Mouse (Mus musculus) heart, embryonic 10.5 days (tissue): ENCODE measurements at regions not wholly inside any gene's neighbourhood (a gene's known extent, or its start where the extent isn't known, plus 50 kb on each side); places are given as distances from the start of the nearest gene placed in this dataset.
A peak's percentile ranks its signal among the peaks of the same experiment; 100 is the strongest.

Experiments
- DNase-seq: peaks from one replicate; pipeline ENCODE4 v3.0.0-alpha.2; 2017; ENCODE audit warnings: low spot score
- H3K27ac ChIP-seq: fragments of 300-500 bp; sonication (generic); 2 replicates; pipeline ENCODE4 v1.5.1; 2016; ENCODE audit warnings: mild to moderate bottlenecking
- H3K27me3 ChIP-seq: fragments of 300-500 bp; sonication (generic); 2 replicates; pipeline ENCODE4 v1.6.1; 2016; ENCODE audit warnings: mild to moderate bottlenecking; ENCODE audit not compliant: poor library complexity, insufficient read depth, severe bottlenecking
- H3K36me3 ChIP-seq: fragments of 300-500 bp; sonication (generic); 2 replicates; pipeline ENCODE4 v1.6.1; 2016; ENCODE audit warnings: mild to moderate bottlenecking, moderate library complexity
- H3K4me1 ChIP-seq: fragments of 300-500 bp; sonication (generic); 2 replicates; pipeline ENCODE4 v1.6.1; 2016; ENCODE audit warnings: mild to moderate bottlenecking
- H3K4me3 ChIP-seq: fragments of 300-500 bp; sonication (generic); 2 replicates; pipeline ENCODE4 v1.5.1; 2016; ENCODE audit warnings: mild to moderate bottlenecking, moderate library complexity
- H3K9me3 ChIP-seq: fragments of 300-500 bp; sonication (generic); 2 replicates; pipeline ENCODE4 v1.6.1; 2016; ENCODE audit warnings: mild to moderate bottlenecking, moderate library complexity
- WGBS: fragments of 180-500 bp; shearing (Covaris S2); methylation state at CpG from one replicate; pipeline ENCODE4 v1.1.7; 2016; 5-methylcytosine and 5-hydroxymethylcytosine counted together

DNA sequence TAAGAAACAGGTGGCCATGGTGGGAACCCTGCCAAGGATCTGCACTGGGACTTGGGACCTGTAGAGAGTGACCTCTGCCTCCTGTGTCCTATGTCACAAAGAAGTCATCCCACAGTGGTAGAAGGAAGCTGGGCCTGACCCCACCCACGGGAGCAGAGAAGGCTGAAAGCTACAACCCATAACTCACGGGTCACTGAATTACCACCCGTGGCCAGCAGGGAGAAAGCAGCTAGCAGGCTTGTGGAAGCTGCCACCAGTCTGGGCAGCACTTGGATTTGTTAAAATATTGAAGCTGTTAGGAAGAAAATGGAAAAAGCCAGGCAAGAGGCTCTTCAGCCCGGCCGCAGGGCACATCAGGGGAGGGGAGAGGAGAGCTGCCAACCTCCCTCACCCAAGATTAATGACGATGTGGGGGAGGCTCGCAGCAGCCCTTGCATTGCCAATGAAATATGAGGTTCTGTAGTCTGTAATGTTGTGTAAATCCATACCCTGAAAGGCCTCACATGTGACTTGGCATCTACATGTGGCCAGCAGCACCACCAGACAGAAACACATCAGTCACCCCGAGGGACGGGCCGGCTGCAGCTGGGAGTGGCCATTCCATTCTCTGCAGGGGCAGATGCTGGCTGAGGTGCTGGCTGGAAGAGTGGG, 94.5 kb downstream of the Olfm1 start:
- Histone ChIP-seq H3K9me3 (no peaks in the 10 kb centered on the region), H3K27me3 (peaks cover 31% of the 10 kb centered on the region; the same call in 1 of the 2 replicates), H3K4me1 (no peaks in the 10 kb centered on the region), H3K36me3 (no peaks in the 10 kb centered on the region), H3K27ac (no peak overlapping the region), H3K4me3 (no peak overlapping the region)
- WGBS = 60% methylated on average over 10 of the region's 10 CpGs
- DNase-seq = no peak

DNA sequence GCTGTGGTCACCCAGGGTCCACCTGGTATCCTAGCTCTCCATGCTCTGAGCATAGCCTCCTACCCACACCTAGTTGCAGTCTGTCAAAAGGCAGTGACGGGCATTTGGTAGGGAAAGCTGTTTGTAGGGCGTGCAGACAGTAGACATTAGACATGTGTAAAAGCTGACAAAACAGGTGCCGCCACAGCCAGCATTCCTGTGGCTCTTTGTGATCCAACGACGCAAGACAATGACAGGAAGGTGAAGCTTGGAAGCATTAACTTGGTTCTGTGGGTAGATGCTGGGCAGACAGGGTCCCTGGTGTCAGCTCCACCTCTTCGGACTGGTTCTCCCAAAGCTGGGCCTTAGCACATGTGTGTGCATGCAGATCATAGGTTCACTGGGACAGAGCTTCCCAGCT, 96.5 kb downstream of the Olfm1 start:
- DNase-seq = no peak
- no peaks in the 10 kb centered on the region for H3K9me3 ChIP-seq
- H3K27ac ChIP-seq = no peak overlapping the region
- H3K4me1 ChIP-seq = peaks cover 1% of the 10 kb centered on the region; the same call in 1 of the 2 replicates
- H3K4me3 ChIP-seq = no peak overlapping the region
- WGBS = 76% methylated on average over 6 of the region's 6 CpGs
- H3K36me3 ChIP-seq = no peaks in the 10 kb centered on the region
- peaks cover 31% of the 10 kb centered on the region; the same call in 1 of the 2 replicates for H3K27me3 ChIP-seq

DNA sequence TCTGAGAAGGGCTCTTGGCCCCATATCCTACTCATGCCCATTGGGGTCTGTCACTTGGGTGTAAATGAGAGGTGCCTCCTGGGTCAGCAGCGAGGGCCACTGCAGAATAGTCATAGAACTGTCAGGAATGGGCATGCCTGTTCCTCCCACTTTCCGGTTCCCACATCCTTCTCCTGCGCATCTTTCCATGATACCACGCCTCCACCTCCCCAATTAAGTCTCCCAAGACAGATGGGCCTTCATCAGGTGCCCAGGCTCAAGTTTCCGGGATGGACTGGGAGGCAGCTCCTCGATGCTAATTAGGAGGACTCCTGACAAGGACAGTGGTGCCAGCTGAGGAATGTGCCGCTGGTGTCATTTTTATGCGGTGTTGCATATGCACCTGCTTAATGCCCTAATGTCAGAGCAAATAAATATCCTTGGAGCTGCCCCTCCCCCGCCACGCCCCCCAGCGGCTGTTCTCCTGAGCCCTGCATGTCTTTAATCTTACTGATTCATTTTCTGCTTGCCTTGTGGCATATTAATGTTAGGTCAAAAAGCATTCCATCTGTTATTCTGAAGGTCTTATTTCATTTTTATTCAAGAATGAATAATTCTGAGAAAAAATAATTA, 97.2 kb downstream of the Olfm1 start:
- WGBS = 73% methylated on average over 11 of the region's 11 CpGs
- Histone ChIP-seq H3K27ac (no peak overlapping the region), H3K36me3 (no peaks in the 10 kb centered on the region), H3K9me3 (no peaks in the 10 kb centered on the region), H3K4me3 (no peak overlapping the region), H3K27me3 (peaks cover 37% of the 10 kb centered on the region; the same call in 1 of the 2 replicates), H3K4me1 (peaks cover 8% of the 10 kb centered on the region)
- DNase-seq = no peak

DNA sequence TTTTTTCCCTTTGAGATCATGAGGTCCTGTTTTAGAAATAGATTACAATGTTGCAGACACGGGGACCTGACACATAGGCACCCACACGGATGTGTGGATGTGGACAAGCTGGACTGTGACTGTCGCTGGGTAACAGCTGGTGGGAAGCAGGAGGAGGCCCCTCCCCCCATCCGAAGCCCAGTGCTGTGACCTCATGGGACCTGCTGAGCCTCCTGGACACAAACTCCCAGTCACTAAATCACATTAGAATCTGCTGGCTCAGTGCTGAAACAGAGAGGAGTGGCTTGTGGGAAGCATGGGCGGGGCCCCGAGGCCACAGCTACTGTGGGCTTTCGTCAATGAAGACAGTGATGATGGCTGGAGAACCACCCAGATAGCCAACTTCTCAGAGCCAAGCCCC, 101.7 kb downstream of the Olfm1 start:
- no peak overlapping the region for H3K27ac ChIP-seq
- H3K27me3 ChIP-seq = peaks cover 35% of the 10 kb centered on the region; the same call in 1 of the 2 replicates
- H3K4me3 ChIP-seq = no peak overlapping the region
- H3K36me3 ChIP-seq = no peaks in the 10 kb centered on the region
- DNase-seq = no peak
- no peaks in the 10 kb centered on the region for H3K9me3 ChIP-seq
- 55% methylated on average over 7 of the region's 7 CpGs for WGBS
- peaks cover 8% of the 10 kb centered on the region for H3K4me1 ChIP-seq

DNA sequence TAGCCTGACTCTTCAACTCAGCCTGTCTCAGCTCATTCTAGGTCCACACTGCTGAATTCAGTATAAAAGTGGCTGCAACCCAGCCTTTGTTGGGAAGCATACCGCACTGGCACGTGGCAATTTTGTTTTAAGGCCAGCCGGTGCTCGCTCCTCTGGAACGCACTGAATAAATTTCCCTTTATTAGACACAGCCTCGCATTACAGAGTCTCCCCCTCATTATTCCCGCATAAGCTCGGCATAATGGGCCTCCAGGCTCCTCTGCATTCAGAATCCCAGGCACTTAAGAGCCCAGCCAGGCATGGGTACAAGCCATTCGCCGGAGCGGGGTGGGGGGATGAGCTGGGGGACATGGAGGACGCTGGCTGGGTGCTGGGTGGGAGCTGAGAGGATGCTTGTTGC, 103.4 kb downstream of the Olfm1 start:
- Histone ChIP-seq H3K27me3 (peaks cover 25% of the 10 kb centered on the region; the same call in 1 of the 2 replicates), H3K9me3 (no peaks in the 10 kb centered on the region), H3K36me3 (no peaks in the 10 kb centered on the region), H3K4me1 (peaks cover 8% of the 10 kb centered on the region), H3K27ac (no peak overlapping the region), H3K4me3 (no peak overlapping the region)
- no peak for DNase-seq
- WGBS = 83% methylated on average over 12 of the region's 12 CpGs

DNA sequence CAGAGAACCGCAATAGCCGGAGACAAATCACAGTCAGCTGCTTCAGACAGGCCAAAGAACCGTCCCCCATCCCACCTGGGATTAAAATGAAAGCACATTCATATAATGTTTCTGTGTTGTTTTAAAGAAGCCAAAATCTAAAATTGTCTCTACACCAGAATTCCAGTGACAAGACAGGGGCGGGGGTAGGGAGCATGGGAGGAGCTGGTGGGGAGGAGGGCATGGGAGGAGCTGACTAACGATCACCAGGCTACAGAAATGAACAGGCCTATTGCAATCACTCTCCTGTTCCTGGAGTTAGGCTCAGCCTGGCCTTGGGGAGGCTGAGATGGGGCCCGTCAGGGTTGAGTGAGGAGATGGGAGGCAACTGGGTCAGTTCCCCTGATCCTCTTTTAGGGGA, 105.9 kb downstream of the Olfm1 start:
- Histone ChIP-seq H3K27me3 (peaks cover 17% of the 10 kb centered on the region; the same call in 1 of the 2 replicates), H3K4me3 (no peak overlapping the region), H3K4me1 (peaks cover 8% of the 10 kb centered on the region), H3K36me3 (no peaks in the 10 kb centered on the region), H3K9me3 (no peaks in the 10 kb centered on the region), H3K27ac (0 out of 2 replicates have a peak overlapping the region, but pooled peaks have one; percentile 17)
- WGBS = 60% methylated on average over 6 of the region's 6 CpGs
- DNase-seq = no peak

DNA sequence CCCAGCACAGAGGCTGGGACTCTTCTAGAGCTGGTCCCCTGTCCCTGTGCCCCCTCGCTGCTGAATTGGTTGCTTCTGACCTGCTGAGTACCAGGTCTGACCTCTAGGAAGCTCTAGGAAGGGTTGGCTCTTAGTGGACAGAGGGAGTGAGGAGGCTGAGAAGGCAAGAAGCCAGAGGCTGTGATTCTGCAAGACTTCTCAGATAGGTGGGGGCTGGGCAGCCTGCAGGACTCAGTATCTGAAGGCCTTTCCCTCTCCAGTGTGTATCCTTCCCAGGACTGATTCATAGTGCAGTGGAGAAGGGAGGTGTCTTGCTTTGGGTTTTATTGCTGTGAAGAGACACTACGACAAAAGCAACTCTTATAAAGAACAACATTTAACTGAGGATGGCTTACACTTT, 106.6 kb downstream of the Olfm1 start:
- Histone ChIP-seq H3K27ac (0 out of 2 replicates have a peak overlapping the region, but pooled peaks have one; percentile 17), H3K4me3 (no peak overlapping the region), H3K4me1 (peaks cover 7% of the 10 kb centered on the region), H3K36me3 (no peaks in the 10 kb centered on the region), H3K9me3 (no peaks in the 10 kb centered on the region), H3K27me3 (peaks cover 22% of the 10 kb centered on the region; the same call in 1 of the 2 replicates)
- no peak for DNase-seq
- 78% methylated on average over 2 of the region's 2 CpGs for WGBS

DNA sequence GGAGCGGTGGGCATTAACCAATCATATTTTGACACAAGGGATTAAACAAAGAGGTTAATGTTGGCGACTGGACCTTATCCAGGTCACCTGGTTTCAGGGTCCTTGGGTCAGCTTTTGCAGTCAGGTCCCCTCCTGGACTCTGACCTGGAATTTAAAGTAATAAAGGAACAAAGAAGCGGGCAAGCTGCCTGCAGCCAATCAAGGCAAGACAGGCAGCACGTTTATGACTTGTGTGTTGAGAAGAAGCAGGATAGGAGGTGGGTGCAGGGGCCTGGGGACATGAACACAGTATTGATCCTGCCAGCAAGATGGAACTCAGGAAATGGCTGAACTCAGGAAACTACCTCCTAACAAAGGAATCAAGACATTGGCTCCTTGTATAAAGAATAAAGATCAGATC, 108.5 kb downstream of the Olfm1 start:
- H3K27me3 ChIP-seq = 0 out of 2 replicates have a peak, but pooled peaks cover 8% of the 10 kb centered on the region
- H3K27ac ChIP-seq = no peak overlapping the region
- no peak overlapping the region for H3K4me3 ChIP-seq
- WGBS = 68% methylated on average over 4 of the region's 4 CpGs
- DNase-seq = no peak
- no peaks in the 10 kb centered on the region; the same call in 1 of the 2 replicates for H3K4me1 ChIP-seq
- H3K36me3 ChIP-seq = no peaks in the 10 kb centered on the region
- no peaks in the 10 kb centered on the region for H3K9me3 ChIP-seq

DNA sequence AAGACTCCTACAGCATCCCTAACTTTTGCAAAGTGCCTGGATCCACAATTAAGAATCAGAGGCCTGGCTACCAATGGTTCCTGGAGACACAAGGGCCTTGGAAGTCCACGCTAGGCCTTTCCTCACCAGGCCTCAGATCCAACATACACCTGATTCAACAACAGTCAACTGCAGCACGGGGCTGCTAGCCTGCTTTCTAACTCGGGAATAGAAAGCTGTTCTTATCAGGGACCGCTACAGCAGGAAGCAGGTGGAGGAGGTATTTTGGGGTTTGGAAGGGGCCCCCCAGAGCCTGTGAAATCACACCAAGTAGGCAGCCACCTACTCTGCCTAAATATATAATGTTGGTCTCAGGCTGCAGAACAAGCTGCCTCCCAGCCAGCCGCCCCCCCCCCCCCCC, 111.1 kb downstream of the Olfm1 start:
- 64% methylated on average over 5 of the region's 5 CpGs for WGBS
- no peaks in the 10 kb centered on the region for H3K36me3 ChIP-seq
- no peak overlapping the region for H3K27ac ChIP-seq
- H3K4me1 ChIP-seq = no peaks in the 10 kb centered on the region; the same call in 1 of the 2 replicates
- H3K9me3 ChIP-seq = no peaks in the 10 kb centered on the region
- H3K27me3 ChIP-seq = 0 out of 2 replicates have a peak, but pooled peaks cover 8% of the 10 kb centered on the region
- DNase-seq = no peak
- H3K4me3 ChIP-seq = no peak overlapping the region

DNA sequence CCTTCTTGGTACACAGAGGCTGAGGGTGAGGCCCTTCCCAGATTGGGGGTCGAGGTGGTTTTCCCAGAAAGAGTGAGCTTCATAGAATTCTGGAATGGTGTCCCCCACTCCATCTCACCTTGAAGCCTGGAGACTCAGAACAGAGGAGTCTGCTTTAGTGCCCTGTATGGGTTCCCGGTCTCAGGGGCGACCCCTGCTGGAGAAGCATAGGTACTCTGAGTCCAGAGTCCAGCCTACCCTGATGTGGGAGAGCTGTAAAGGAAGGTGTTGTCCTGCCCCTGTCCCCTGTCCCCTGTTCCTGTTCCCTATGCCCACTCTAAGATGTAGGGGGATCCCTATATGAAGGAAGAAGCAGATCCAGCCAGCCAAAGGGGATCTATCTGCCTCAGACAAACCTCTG, 111.9 kb downstream of the Olfm1 start:
- 6% methylated on average over 3 of the region's 3 CpGs for WGBS
- Histone ChIP-seq H3K36me3 (no peaks in the 10 kb centered on the region), H3K4me3 (no peak overlapping the region), H3K4me1 (no peaks in the 10 kb centered on the region), H3K27me3 (0 out of 2 replicates have a peak, but pooled peaks cover 8% of the 10 kb centered on the region), H3K9me3 (no peaks in the 10 kb centered on the region), H3K27ac (no peak overlapping the region)
- no peak for DNase-seq

DNA sequence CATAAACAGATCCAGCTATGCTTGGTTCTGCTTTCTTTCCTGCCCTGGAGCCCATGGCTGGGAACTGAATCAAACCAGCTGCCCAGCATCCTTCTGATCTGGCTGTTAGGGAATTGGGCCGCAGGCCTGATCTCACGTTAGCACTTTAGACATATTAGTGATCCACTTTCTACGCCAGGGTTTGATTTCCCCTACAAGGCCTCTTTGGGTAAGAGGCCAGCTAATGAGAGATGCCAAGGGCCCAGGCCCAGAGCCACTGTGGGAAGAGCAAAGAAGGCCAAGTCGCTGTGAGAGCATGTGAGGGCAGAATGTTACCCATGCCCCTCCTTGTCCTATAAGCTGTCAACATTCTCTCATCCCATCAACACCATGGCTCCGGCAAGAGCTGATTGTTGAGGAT, 116.3 kb downstream of the Olfm1 start:
- H3K27ac ChIP-seq = no peak overlapping the region
- H3K9me3 ChIP-seq = no peaks in the 10 kb centered on the region
- H3K36me3 ChIP-seq = no peaks in the 10 kb centered on the region
- H3K4me3 ChIP-seq = no peak overlapping the region
- H3K27me3 ChIP-seq = 0 out of 2 replicates have a peak, but pooled peaks cover 5% of the 10 kb centered on the region
- no peak for DNase-seq
- no peaks in the 10 kb centered on the region for H3K4me1 ChIP-seq
- WGBS = 80% methylated on average over 5 of the region's 5 CpGs

DNA sequence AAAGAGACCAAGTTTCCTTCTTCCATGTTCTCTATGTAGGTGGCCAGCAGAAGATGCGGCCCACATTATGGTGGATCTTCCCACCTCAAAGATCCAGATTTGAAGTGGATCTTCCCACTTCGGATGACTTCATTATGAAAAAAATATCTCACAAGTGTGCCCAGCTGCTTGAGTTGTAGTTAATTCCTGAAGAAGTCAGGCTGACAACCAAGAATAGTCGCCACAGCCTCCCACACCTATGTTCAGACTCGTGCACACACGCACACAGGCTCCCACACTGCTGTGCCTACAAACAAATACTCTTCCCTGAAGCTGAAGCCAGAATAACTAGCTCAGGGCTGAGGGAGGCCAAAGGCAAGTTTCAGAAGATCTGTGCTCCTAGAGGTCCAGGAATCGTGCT, 119.4 kb downstream of the Olfm1 start:
- 79% methylated on average over 6 of the region's 6 CpGs for WGBS
- Histone ChIP-seq H3K27ac (no peak overlapping the region), H3K4me3 (no peak overlapping the region), H3K4me1 (no peaks in the 10 kb centered on the region), H3K36me3 (no peaks in the 10 kb centered on the region), H3K27me3 (no peaks in the 10 kb centered on the region), H3K9me3 (no peaks in the 10 kb centered on the region)
- DNase-seq = no peak

DNA sequence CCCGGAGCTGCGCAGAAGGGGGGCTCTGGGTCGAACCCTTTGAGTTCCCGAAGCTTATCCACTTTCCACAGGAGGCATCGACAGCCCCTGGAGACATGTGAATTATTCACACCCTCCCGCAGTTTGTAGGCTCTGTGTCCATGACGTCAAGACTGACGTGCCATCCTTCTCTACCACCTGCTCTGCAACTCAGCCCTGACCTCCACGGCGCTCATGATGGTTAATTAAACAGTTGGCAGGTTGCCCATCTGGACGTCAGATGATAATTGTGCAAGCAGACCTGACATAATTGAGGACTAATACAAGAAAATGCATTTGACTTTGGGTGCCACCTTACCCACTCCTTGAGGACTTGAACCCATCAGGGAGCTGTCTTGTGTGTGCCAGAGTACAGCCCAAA, 121.1 kb upstream of the Ppp1r26 start:
- Histone ChIP-seq H3K27ac (no peak overlapping the region), H3K4me3 (no peak overlapping the region), H3K9me3 (no peaks in the 10 kb centered on the region), H3K27me3 (0 out of 2 replicates have a peak, but pooled peaks cover 14% of the 10 kb centered on the region), H3K4me1 (no peaks in the 10 kb centered on the region), H3K36me3 (no peaks in the 10 kb centered on the region)
- 74% methylated on average over 11 of the region's 11 CpGs for WGBS
- DNase-seq = no peak
